8 mouse cellular contexts compared by ENCODE assay signal in the genomic region with DNA sequence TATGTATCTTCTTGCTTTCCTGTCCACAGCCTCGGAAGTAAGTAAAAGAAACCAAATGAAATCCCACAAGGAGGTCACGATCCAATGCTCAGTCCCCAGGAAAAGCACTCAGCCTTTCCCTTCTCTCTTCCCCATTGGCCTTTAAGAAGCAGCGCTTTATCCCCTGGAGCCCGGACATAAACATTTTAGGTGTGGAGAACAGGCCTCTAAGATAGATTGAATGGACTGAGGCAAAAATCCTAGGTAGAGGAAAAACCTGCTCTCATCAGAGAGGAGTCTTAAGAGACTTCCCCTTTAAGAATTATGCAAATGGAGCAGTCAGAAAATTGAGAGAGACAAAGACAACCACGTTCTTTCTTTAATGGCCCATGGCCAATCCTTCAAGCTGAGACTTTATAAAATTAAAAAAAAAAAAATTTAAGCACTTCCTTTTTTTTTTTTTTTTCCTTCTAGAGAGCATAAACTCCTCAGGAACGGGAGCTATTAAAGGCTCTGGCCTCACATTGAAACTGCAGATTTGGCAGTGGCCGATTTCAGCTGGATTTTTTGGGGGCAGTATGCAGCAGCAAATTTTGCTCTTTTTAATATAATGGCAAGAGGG.
DNase-seq lines count a peak whose midpoint lies in the region; ATAC-seq lines count a peak whose summit lies in the region.

No protein-coding gene starts in this region.

- peaks cover 10% of the 10 kb centered on the region for H3K4me1 ChIP-seq in embryonic facial prominence, embryonic 15.5 days
- peaks cover 6% of the 10 kb centered on the region; the same call in 1 of the 2 replicates for H3K4me1 ChIP-seq in intestine, embryonic 15.5 days (replicated peaks)
- H3K4me1 ChIP-seq in neural tube, embryonic 13.5 days (replicated peaks): peaks cover 16% of the 10 kb centered on the region

- peak overlapping the region; percentile 49 for H3K4me2 ChIP-seq in embryonic facial prominence, embryonic 15.5 days (replicated peaks)
- H3K4me2 ChIP-seq in intestine, embryonic 15.5 days (replicated peaks): peak overlapping the region; percentile 51
- H3K4me2 ChIP-seq in neural tube, embryonic 13.5 days: peak overlapping the region; percentile 59

- no peaks in the 10 kb centered on the region for H3K36me3 ChIP-seq in embryonic facial prominence, embryonic 15.5 days
- H3K36me3 ChIP-seq in intestine, embryonic 15.5 days: no peaks in the 10 kb centered on the region
- no peaks in the 10 kb centered on the region for H3K36me3 ChIP-seq in neural tube, embryonic 13.5 days

- ATAC-seq in embryonic facial prominence, embryonic 15.5 days (ENCODE audit: insufficient number of reproducible peaks, low FRiP score, low TSS enrichment, low read depth): no peak
- peak; percentile 13; the same call in 1 of the 2 replicates for ATAC-seq in intestine, embryonic 15.5 days
- ATAC-seq in neural tube, embryonic 13.5 days (ENCODE audit: low read depth): peak; percentile 7

- WGBS in embryonic facial prominence, embryonic 15.5 days: 26% methylated on average over 7 of the region's 7 CpGs
- 30% methylated on average over 7 of the region's 7 CpGs for WGBS in intestine, embryonic 15.5 days
- WGBS in neural tube, embryonic 13.5 days: 36% methylated on average over 7 of the region's 7 CpGs

- H3K27me3 ChIP-seq in embryonic facial prominence, embryonic 15.5 days: no peaks in the 10 kb centered on the region
- H3K27me3 ChIP-seq in intestine, embryonic 15.5 days (replicated peaks): no peaks in the 10 kb centered on the region
- no peaks in the 10 kb centered on the region for H3K27me3 ChIP-seq in neural tube, embryonic 13.5 days

- peak; percentile 8 for DNase-seq in kidney, postnatal 14 days
- DNase-seq in kidney, postnatal 10 days: no peak
- DNase-seq in frontal cortex, postnatal 36 days (ENCODE audit: low spot score in 2 of 2): no peak
- DNase-seq in adrenal gland, postnatal 25 days: no peak
- no peak for DNase-seq in layer of hippocampus, postnatal 25 days (ENCODE audit: extremely low spot score in 1 of 2, low spot score in 1 of 2)

- peak overlapping the region; percentile 23 for H3K4me3 ChIP-seq in embryonic facial prominence, embryonic 15.5 days (replicated peaks)
- no peak overlapping the region for H3K4me3 ChIP-seq in intestine, embryonic 15.5 days (replicated peaks)
- peak overlapping the region; percentile 29 for H3K4me3 ChIP-seq in neural tube, embryonic 13.5 days

- H3K9ac ChIP-seq in embryonic facial prominence, embryonic 15.5 days: 0 out of 2 replicates have a peak overlapping the region, but pooled peaks have one; percentile 15
- no peak overlapping the region for H3K9ac ChIP-seq in intestine, embryonic 15.5 days
- H3K9ac ChIP-seq in neural tube, embryonic 13.5 days: peak overlapping the region; percentile 57

- H3K27ac ChIP-seq in embryonic facial prominence, embryonic 15.5 days (replicated peaks): no peak overlapping the region
- H3K27ac ChIP-seq in intestine, embryonic 15.5 days: peak overlapping the region; percentile 29
- H3K27ac ChIP-seq in neural tube, embryonic 13.5 days (replicated peaks): no peak overlapping the region; the same call in 1 of the 2 replicates

- H3K9me3 ChIP-seq in embryonic facial prominence, embryonic 15.5 days (replicated peaks): no peaks in the 10 kb centered on the region
- no peaks in the 10 kb centered on the region for H3K9me3 ChIP-seq in intestine, embryonic 15.5 days
- no peaks in the 10 kb centered on the region for H3K9me3 ChIP-seq in neural tube, embryonic 13.5 days
